Mouse (Mus musculus): ENCODE data around the gene Cul4a.
A peak's percentile ranks its signal among the peaks of the same experiment; 100 is the strongest.

Gene Cul4a

GRCm38 (mm10) chr8:13139641-13140182 is 34.3 kb downstream of the Cul4a start:
- DNase-seq = no peak

- no peak for DNase-seq
Observed at GRCm38 (mm10) chr8:13141681-13142080, 36.3 kb downstream of the Cul4a start.

DNA sequence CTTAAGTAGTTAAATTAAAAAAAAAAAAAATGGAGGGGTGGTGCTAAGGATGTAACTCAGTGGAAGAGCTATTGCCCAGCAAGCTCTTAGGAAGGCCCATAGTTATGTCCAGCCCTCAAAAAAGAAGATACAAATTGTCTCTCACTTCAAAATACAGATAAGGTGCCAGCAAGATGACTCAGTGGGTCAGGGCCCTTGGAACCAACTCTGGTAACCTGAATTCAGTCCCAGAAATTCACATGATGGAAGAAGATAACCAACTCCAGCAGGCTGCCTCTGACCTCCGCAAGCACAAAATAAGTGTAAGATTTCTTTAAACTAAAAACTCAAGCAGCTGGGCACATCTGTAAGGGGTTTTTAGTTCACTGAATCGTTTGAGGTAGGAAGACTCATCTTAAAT is 43.1 kb downstream of the Cul4a start:
- DNase-seq = no peak

DNA sequence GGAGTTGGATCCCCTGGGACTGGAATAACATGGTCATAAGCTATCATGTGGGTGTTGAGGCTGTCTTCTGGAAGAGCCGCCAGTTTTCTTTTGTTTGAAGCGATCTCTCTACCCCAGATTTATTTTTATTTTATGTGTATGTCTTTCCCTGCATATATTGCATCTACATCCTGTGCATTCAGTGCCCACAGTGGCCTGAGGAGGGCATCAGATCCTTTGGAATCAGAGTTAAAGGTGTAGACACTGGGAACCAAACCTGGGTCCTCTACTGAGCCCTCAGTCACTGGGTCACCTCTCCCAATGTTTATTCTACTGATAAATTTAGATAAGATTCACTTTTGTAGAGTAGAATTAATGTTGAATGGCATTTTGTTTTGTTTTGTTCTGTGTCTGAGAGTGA is 43.9 kb downstream of the Cul4a start:
- no peak for DNase-seq

DNA sequence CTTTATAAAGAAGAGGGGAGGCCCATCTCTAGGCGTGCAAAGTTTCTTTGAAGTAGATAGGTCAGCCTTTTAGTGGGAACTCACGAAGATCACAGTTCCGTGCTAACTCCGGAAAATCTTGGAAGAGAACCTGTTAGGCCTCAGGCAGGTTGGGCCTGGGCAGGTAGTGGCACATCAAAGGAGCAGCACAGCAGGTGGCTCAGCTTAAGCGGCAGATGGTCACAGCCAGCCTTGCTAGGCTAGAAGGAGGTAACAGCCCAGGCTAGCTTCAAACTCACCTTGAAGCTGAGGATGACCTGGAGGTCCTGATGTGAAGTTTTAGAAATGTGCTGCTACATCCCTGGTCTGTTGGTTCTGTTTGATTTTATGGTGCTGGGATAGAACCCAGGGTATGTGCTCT is 44.4 kb downstream of the Cul4a start:
- no peak for DNase-seq

GRCm38 (mm10) chr8:13150929-13151328 is 45.5 kb downstream of the Cul4a start:
- DNase-seq = no peak

- no peak for DNase-seq
Observed at GRCm38 (mm10) chr8:13154099-13154498, 48.7 kb downstream of the Cul4a start.

DNA sequence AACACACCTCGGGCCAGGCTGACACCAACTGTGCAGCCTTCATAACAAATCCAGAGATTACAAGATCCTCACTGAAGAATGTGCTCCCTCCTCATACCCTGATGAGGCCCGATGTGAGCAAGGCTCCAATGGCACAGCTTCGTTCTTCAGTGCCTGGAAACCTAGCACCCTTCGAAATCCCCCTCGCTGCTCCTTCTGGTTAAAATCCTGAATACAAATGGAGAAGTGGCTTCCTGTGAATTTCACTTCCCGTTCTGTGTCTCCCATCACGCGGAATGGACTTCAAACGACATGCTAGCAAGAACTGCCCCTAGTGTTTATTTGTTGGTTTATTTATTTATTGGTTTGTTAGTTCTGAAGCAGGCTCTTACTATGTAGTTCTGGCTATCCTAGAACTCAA is 49.9 kb downstream of the Cul4a start:
- no peak for DNase-seq

DNA sequence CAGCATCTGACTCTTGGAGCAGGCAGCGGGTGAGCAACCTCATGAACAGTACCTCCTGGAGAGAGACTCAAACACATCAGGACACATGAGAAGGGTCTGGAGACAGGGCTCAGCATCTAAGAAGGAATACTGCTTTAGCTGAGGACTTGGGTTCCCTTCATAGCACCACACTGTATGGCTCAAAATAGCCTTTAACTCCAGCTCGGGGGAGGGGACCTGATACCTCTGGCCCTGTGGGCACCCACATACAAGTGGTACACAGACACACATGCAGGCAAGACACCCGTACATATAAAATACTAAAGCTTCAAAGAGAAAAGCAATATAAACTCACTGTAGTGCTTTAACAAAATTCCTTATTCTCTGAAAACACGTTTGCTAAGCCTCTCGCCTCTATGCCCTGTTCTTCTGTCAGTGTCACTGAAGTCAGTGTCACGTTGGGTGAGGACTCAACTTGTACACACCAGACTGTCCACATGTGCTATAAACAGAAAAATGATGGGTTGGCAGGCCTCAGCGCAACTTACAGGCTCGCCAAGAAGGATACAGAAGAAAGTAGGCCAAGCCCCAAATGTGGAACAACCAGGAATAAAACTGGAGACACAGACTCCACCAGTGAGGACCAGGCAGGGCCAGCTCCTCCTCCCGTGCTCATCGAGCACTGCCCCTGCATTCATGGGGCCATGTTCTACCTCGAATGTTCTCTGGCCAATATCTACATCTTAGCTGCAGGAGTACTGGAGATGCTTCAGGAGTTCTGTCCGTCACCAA is 51.1 kb downstream of the Cul4a start:
- DNase-seq = no peak

GRCm38 (mm10) chr8:13158718-13159376 is 53.4 kb downstream of the Cul4a start, which contains the start of gene Lamp1:
Gene Lamp1 (plus strand): TSS chr8:13159161.
- peak; percentile 98 for DNase-seq

GRCm38 (mm10) chr8:13159377-13159881 is 54.0 kb downstream of the Cul4a start:
- no peak for DNase-seq

- DNase-seq = no peak
Observed at GRCm38 (mm10) chr8:13160691-13161090, 55.3 kb downstream of the Cul4a start.

- no peak for DNase-seq
Observed at GRCm38 (mm10) chr8:13162098-13162497, 56.7 kb downstream of the Cul4a start.

DNA sequence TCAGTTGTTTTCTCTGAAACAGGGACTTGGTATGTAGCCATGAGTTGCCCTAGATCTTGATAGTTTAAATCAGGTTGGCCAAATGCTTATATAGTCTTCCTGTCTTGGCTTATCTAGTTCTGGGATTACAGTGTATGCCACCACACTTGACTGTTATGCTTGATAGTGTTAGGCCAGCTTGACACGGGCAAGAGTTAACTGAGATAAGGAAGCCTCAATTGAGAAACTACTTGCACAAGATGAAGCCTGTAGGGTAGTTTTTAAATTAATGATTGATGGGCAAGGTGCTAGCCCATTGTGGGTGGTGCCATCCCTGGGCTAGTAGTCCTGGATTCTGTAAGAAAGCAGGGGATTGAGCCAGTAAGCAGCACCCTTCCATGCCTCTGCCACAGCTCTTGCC is 58.1 kb downstream of the Cul4a start:
- no peak for DNase-seq

DNA sequence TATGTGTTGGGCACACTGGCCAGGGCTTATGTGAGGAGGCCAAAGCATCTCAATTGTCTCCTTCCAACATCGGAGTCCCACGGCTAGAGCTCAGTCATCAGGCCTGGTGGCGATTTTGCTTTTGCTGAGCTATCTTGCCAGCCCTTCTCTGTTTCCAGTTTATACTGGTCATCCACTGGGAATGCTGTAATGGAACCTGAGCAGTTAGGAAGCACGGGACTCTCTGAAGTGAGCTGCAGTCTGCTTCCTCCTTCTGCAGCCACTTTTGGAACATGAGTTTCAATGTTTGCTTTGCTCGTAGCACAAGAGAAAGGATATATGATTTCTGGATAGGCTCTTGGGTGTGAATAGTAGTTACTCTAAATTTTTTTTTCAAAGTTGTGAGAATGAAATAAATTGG is 58.9 kb downstream of the Cul4a start:
- no peak for DNase-seq

- no peak for DNase-seq
Observed at GRCm38 (mm10) chr8:13170510-13170909, 65.1 kb downstream of the Cul4a start.

DNA sequence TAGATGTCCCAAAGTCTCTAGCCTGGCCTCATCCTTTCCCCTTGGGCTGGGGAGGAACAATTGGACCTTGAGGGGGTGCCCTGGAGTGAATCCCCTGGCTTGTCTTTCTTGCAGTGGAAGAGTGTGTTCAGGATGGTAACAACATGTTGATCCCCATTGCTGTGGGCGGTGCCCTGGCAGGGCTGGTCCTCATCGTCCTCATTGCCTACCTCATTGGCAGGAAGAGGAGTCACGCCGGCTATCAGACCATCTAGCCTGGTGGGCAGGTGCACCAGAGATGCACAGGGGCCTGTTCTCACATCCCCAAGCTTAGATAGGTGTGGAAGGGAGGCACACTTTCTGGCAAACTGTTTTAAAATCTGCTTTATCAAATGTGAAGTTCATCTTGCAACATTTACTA is 68.9 kb downstream of the Cul4a start:
- no peak for DNase-seq

GRCm38 (mm10) chr8:13174811-13175210 is 69.4 kb downstream of the Cul4a start:
- no peak for DNase-seq

- DNase-seq = no peak
Observed at GRCm38 (mm10) chr8:13175650-13176049, 70.2 kb downstream of the Cul4a start.

DNA sequence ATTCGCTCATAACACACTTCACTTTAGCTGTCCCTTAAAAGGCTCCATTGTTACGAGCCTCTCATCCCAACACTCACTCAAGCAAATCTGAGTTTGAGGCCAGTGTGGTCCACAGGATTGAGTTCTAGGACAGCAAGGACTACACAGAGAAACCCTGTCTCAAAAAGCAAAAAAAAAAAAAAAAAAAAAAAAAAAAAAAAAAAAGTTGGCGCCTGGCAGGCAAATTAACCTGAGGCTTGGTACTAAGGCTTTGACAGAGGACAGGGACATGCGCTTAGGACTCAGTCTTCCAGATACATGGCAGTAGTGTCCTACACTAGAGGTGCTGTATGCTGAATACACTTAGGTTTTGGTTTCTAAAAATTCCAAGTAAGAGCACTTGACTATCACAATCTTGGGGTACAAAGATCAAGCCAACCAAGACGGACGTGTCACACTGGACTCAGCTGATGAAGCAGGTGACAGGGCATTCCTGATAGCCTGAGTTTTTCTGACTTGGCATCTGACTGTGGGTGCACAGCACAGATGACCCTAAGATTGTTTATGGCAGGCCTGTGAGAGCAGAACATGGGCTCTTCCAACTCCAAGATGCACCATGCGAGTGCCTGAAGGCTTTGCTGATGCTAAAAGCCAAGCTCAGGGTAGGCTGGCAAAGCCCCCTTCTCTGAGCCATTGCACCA is 71.9 kb downstream of the Cul4a start:
- DNase-seq = no peak

DNA sequence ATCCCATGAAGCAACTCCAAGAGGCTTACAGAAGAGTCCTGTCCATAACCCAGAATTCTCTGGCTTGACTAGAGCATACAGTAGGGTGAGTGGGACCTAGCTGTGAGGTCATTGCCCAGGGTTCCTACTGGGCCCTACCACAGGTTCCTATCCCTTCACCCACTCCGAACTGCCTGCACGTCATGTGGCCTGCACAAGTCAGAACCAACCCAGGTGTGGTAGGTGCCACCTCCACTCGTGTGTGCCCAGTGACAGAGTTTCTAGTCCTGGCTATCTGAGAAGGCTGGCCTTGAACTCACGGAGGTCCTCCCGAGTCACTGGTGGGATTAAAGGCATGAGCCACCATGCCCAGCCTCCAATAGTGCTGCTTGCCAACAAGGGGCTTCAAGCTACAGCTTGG is 72.7 kb downstream of the Cul4a start:
- no peak for DNase-seq

DNA sequence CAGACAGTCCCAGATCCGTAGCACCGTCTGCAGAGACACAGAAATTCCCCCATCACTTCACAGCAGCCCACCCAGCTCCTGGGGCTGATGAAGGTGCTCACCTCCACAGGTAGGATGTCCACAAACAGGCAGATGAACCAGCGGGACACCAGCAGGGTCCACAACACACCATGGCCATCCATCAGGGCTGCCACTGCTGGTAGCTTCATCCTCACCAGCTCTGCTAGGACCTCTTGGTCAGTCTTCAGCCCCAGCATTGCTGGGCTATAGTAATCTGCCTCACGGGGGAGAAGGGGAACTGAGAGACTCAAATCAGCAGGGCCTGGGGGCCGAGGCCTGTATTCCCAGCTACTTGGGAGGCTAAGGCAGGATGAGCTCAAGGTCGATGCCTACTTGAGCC is 74.1 kb downstream of the Cul4a start:
- DNase-seq = no peak

DNA sequence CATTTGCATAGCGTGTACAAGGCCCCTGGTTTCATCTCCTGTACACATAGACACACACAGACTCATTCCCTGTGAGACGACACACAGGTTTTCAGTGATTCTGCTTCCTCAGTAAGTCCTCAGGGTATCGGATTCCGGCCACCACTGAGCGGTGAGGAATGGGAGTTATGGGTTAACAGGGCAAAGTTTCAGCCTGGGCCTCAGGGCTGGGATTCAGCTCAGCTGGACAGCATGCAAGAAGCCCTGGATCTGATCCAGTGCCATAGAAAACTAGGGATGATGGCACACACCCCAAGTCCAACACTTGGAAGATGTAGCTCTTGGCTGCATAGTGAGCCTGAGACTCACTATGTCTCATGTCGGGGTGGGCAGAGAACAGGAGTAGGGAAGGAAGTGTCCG is 74.5 kb downstream of the Cul4a start:
- DNase-seq = no peak

DNA sequence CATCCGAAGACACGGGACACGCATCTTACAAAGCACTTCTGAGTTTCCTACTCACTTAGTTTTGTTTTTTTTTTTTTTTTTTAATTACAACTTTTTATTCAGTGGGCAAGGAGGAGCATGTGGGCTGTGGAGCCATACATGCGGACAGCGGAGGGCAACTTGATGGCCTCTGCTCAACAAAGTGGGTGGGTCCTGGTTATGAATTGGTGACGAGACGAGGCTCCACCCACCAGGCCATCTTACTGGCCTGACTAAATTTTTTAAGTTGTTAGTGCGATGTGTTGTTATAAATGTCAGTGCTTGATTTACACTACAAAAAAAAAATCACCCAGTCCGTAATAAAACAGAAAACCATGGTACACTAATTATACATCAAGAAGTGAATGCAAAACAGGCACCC is 75.0 kb downstream of the Cul4a start:
- DNase-seq = no peak
